Mouse (Mus musculus) B cell, adult (primary cell): ENCODE results near the gene Rnf150. TPM values are rescaled to one million over a fixed set of nuclear protein-coding genes. Genes with fewer than 3 reads are reported as not detected.

Experiments used
- total RNA-seq: library from RNA; stranded (reverse); gene quantifications from 4 replicates; pipeline ENCODE4 v1.2.4, GENCODE M21; 2023; ENCODE audit not compliant: inconsistent age

The Rnf150 gene
- 0.06 to 0.36 TPM (median 0.21 TPM) in 4 replicates for total RNA-seq

DNA sequence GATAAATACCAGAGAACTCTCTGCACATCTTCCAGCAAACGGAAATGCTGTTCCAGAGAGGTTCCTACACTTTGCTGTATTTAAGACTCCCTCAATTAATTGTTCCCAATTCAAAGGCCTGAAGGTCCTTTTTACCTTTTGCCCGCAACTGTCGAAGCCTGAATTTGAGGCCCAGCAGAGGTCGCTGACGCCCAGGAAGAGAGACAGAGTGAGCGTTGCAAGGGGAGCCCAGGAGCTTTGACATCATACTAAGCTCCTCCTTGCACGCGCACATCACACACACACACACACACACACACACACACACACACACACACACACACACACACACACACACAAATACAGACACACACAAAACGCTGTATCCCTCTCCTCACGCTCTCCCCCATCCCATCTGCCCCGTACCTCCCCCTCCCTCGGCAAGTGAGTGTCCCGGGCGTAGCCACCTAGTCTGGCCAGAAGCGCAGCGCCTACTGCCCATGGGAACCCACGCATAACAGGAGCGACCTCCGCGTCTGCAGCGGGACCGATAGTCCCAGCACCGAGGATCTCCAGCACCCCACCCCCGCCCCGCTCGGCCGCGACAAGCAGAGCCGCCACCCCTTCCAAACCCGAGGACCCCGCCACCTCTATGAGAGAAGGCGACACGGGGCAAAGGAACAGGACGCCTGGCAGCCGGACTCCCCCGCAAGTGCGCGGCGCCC is at the start of gene Rnf150:
Rnf150 (plus strand) TSS at position 316 of the 704 bp plus-strand sequence.

Other genes starting within 250 kb of the Rnf150 start
- 75.9 to 83.8 TPM (median 79.8 TPM) in 4 replicates for gene Zfp330, start 89.2 kb upstream of the Rnf150 start, total RNA-seq